Mouse (Mus musculus): ENCODE measurements at regions not wholly inside any gene's neighbourhood (a gene's known extent, or its start where the extent isn't known, plus 50 kb on each side); places are given as distances from the start of the nearest gene placed in this dataset.

GRCm38 (mm10) chr7:77632656-77633055 lies 1105.2 kb downstream of the Ntrk3 start:
- CTCF ChIA-PET: no interaction called here

GRCm38 (mm10) chr7:77623491-77623890 lies 1114.3 kb downstream of the Ntrk3 start:
- CTCF ChIA-PET: no interaction called here

GRCm38 (mm10) chr7:77622934-77623333 lies 1114.9 kb downstream of the Ntrk3 start:
- CTCF ChIA-PET: no interaction called here

GRCm38 (mm10) chr7:77572872-77573271 lies 1164.9 kb downstream of the Ntrk3 start:
- CTCF ChIA-PET: interaction anchor here (0.6 kb wide), 1 partner anchor 1271 kb away, joined by 5 read pairs; no protein-coding TSS in a partner anchor

- CTCF ChIA-PET: no interaction called here
Observed at GRCm38 (mm10) chr7:77559095-77559494, 1178.7 kb downstream of the Ntrk3 start.

GRCm38 (mm10) chr7:77558536-77558935 lies 1179.3 kb downstream of the Ntrk3 start:
- CTCF ChIA-PET: no interaction called here

- CTCF ChIA-PET: no interaction called here
Observed at GRCm38 (mm10) chr7:77536890-77537289, 1200.9 kb downstream of the Ntrk3 start.

- CTCF ChIA-PET: interaction anchor here (0.7 kb wide), 1 partner anchor 387 kb away, joined by 3 read pairs; no protein-coding TSS in a partner anchor
Observed at GRCm38 (mm10) chr7:77527906-77528305, 1209.9 kb downstream of the Ntrk3 start.

- CTCF ChIA-PET: no interaction called here
Observed at GRCm38 (mm10) chr7:77509586-77509985, 1228.2 kb downstream of the Ntrk3 start.

- CTCF ChIA-PET: no interaction called here
Observed at GRCm38 (mm10) chr7:77507606-77508005, 1230.2 kb downstream of the Ntrk3 start.

- CTCF ChIA-PET: no interaction called here
Observed at GRCm38 (mm10) chr7:77502608-77503007, 1235.2 kb downstream of the Ntrk3 start.

GRCm38 (mm10) chr7:77495066-77495465 lies 1242.7 kb downstream of the Ntrk3 start:
- CTCF ChIA-PET: no interaction called here

- CTCF ChIA-PET: no interaction called here
Observed at GRCm38 (mm10) chr7:77477519-77477918, 1247.8 kb downstream of the Agbl1 start.

- CTCF ChIA-PET: no interaction called here
Observed at GRCm38 (mm10) chr7:77446052-77446367, 1216.3 kb downstream of the Agbl1 start.

- CTCF ChIA-PET: no interaction called here
Observed at GRCm38 (mm10) chr7:77445352-77446051, 1215.8 kb downstream of the Agbl1 start.

- CTCF ChIA-PET: no interaction called here
Observed at GRCm38 (mm10) chr7:77441622-77442021, 1211.9 kb downstream of the Agbl1 start.

- CTCF ChIA-PET: no interaction called here
Observed at GRCm38 (mm10) chr7:77413606-77414005, 1183.9 kb downstream of the Agbl1 start.

Data from spleen, embryonic (tissue).